Mouse (Mus musculus): Measurements from ENCODE around the gene Llgl1. TPM values are rescaled to one million over a fixed set of nuclear protein-coding genes. Genes with fewer than 3 reads are reported as not detected.

Llgl1 gene
- total RNA-seq, 2 experiments from 2014 or later = 5.6 to 6.7 TPM

DNA sequence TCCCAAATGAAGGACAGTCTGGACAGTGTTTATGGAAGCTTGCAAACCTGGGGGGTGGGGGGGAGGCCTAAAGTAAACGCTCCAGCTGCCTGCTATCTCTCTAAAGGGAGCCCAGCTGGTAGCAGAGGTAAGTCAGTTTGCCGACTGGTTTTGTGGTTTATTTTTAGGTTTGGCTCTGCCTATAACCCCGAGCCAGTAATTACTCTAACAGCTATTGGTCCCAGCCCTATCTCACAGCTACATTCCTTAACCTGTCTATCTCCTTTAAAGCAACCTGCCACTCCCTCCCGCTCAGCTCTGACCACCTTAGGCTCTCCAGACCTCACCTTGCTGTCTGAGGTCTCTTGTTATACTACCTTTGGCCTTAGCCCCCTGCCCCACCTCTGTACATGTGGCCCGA, 19.7 kb downstream of the Llgl1 start:
- ATAC-seq (replicated peaks; ENCODE audit: poor library complexity) = peak; percentile 68

DNA sequence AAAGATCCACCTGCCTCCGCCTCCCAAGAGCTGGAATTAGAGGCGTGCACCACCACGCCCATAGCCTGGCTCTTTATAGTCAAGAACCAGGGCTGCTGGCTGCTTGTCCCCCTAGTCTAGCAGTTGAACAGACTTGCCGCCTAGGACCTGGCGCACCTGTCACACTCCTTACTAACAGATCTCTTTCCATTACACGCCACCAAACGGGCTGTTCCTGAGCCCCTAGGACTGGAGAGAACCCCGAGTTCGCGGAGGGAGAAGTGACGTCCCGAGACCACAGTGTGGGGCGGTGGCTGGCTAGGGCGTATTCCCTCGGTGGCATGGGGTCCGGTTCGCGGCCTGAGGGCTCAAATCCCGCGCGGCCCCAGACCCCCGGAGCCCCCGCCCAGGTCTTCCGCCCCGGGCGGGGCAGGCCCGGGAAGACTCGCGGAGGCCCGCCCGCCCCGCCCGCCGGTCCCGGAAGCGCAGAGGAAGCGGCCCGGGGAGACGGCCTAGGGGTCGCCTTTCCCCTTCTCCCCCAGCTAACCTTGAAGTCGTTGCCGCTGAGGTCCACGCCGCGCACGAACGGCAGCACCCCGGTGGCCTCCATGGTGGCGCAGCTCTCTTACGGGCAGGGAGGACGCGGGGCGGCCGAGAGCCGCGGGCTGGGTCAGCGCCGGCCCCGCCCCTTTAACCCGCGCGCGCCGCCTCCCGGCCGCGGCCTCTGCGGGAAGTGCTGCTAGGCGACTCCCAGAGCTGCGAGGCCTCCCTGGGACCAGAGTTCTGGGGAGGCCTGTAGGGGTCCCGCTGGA, 27.3 kb downstream of the Llgl1 start, which contains the start of gene Flii:
Flii (minus strand) TSS at position 663 of the 791 bp plus-strand sequence.
- ATAC-seq (replicated peaks; ENCODE audit: poor library complexity) = peak; percentile 57

DNA sequence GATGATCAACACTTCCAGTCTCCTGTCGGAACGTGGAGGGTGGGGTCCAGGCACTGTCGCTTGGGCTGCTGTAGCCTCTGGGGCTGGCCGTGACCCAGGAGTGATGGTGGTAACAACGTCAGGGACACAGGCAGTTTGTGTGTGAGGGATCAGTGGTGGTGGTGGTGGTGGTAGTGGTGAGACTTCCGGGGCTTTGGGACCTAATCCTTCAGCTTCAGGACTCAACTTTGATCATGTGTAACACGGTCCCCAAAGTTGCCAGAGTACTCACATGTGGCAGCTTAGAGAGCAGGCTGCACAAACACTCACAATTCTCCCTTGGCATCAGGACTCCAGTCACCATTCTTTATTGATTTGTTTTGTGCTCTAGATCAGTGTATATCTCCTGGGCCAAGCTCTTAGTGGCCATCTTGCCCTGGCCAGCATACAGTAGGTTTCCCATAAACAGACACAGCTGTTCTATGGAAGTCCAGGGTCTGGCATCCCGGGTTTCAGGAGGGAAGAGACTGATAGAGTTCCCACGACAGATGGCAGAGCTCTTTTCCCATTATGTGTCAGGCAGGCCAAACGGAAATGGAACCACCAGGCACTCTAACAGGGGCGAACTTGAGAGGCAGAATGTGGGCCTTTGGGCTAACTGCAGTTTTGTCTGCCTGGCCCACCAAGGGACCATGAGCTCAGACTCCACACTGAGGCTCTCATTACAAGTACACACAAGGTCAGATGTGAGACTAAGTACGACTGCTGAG, 28.0 kb downstream of the Llgl1 start:
- ATAC-seq (replicated peaks; ENCODE audit: poor library complexity) = peak; percentile 7

DNA sequence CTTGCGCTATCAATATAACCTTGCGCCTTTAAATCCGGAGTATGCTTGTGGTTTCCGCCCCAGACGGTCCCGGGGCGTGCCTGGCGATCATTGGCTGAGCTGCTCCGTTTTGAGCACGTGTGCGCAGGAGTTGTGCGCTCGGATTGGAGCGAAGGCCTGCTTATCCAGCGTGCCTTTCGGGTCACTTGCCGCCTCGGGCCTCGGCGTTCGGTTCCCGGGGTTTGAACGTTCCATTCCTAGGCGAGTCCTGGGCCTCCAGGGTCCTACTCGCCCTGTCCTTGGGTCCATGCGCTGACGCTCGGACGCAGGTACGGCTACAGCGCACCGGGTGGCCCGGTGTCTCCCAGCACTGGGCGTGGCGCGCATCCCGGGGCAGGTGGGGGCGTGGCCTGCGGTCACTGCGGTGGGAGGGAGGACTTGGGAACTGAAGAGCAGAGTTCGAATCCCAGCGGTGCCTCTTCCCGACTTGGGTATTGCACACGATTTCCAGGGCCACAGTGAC, 28.8 kb downstream of the Llgl1 start, which contains the start of gene Mief2:
Mief2 (plus strand) TSS at position 139 of the 502 bp plus-strand sequence.
- peak; percentile 88 for ATAC-seq (replicated peaks; ENCODE audit: poor library complexity)

DNA sequence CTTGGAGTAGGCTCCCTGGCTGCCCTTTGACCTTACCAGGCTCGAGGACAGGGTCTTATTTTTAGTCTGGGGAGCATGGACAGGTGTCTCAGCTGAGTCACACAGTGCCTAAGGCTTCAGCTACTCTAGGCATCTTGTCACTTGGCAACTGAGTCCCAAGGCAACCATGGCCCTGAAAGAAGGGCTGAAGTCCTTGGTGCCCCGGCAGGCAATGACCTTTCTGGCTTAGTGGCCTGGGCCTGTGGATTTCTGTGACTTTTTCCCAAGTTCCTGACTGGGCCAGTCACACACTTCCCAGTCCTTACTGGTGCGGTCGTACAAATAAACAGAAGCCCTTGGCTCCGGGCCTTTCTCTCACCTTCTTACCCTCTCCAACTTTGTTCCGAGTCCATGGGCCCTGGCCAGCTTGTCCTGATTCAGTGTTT, 29.7 kb downstream of the Llgl1 start:
- no peak for ATAC-seq (replicated peaks; ENCODE audit: poor library complexity)

DNA sequence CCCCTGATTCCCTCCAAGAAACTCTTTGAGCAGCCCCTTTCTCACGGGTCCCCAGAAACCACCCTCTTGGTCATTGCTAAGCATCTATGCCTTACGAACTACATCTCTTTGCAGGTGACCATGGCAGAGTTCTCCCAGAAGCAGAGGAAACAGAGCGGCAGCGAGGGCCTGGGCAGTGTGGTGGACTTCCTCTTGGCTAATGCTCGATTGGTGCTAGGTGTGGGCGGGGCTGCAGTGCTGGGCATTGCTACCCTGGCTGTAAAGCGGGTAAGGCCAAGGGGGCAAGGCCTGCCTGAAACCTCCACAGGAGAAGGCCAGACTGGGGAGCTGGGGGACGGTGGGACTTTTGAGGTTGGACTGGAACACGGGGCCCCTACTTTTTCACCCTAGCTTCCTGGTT, 30.6 kb downstream of the Llgl1 start:
- ATAC-seq (replicated peaks; ENCODE audit: poor library complexity) = no peak

DNA sequence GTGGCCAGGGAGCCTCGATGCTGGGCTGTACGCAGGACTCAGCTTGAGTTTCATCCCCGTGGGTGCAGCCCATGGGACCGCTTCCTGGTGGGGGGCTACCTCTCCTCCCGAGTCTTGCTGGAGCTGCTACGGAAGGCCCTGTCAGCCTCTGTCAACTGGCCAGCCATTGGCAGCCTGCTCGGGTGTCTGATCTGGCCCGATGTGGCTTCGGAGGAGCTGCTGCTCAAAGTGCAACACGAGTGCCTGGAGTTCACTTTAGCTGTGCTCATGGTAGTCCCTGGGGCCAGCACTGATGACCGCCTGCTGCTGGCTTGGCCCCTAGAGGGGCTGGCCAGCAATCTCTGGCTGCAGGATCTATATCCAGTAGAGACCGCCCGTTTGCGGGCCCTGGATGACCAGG, 31.7 kb downstream of the Llgl1 start:
- ATAC-seq (replicated peaks; ENCODE audit: poor library complexity) = no peak

DNA sequence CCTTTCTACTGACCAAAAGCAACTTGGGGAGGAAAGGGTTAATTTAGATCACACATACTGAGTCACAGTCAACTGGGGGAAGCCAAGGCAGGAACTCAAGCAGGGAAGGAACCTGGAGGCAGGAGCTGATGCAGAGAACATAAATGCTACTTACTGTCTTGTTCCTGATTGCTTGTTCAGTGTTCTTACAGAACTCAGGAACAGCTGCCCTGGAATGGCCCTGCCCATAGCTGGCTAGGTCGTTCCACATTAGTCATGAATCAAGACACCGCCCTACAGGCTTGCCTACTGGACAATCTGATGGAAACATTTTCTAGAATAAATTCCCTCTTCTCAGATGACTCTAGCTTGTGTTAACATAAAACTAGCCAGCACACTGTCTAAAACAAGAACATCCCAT, 34.7 kb downstream of the Llgl1 start:
- ATAC-seq (replicated peaks; ENCODE audit: poor library complexity) = no peak

DNA sequence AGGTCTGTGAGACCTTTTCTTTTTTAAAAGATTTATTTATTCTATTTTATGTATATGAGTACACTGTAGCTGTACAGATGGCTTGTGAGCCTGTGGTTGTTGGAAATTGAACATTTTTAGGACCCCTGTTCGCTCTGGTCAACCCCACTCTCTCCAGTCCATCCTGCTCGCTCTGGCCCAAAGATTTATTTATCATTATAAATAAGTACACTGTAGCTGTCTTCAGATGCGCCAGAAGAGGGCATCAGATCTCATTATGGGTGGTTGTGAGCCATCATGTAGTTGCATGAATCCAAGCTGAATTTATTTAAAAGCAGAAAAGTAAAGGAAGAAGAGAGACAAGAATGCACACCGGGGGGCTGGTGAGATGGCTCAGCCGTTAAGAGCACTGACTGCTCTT, 35.7 kb downstream of the Llgl1 start:
- no peak for ATAC-seq (replicated peaks; ENCODE audit: poor library complexity)

DNA sequence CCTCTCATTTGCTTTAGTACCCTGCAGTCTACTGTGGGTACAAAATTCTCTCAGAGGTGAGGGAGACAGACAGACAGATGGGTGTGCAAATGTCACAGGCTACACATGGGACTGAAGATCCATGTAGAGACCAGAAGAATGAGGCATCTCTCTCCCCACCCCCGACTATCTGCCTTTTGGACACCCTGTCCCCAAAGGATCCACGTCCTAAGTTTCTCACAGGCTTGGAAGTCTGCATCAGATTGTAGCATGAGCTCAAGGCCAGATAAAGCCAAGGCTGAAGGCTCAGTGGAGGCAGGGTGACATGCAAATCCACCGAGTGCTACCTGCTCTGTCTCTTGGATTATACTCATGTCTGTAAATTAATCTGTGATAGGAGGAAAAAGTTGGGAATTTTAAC, 37.0 kb downstream of the Llgl1 start:
- ATAC-seq (replicated peaks; ENCODE audit: poor library complexity) = no peak

DNA sequence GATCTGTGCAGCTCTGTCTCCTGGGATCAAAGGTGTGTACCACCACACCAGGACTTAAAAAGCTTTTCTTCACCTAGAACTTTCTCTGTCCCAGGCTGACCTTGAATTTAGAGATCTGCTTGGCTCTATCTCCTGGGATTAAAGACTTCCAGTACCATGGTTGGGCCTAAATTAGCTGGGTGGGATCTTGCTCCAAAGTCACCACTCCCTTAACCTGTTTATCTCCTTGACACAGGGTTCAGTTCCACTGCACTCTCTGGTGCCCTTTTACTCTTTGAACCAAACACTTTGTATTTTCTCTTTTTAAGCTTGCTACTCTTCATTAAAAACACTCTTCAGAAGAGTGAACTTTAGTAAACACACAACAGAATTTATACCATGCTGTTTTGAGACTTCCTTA, 37.9 kb downstream of the Llgl1 start:
- ATAC-seq (replicated peaks; ENCODE audit: poor library complexity) = no peak

DNA sequence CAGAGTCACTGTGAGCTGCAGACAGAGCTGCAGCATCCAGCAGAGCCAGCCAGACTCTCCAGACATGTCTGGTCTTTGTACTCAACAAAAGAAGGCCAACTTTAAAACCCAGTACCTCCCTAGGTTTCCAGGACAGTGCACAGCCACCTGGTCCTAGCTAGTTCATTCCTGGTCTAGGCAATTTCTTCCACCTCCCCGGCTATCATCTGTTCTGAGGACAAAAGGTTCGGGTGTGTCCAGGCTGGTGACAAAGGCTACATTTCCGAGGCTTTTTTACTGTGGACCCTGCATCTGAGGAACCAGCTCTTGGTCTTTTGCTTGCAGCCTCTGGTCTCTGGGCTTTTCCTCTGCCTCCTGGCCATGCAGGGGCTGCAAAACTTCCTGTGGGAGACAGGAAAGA, 40.8 kb downstream of the Llgl1 start:
- ATAC-seq (replicated peaks; ENCODE audit: poor library complexity) = no peak

DNA sequence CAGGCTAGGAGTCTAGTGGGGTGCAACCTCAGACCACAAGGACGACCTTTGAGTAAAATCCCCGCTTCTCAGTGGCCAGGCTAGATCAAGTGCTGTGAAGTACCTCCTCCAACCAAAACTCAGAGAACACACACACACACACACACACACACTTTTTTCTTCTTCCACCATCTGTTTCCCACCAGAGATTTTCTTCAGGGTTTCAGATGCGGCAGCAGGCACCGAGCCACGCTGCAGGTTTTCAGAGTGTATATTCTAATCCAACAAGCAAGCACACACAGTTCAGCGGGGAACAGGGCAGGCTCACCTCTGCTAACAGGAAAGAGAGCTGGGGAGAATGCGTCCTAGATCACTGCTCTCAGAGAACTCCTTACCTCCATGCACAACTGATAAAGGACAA, 56.0 kb downstream of the Llgl1 start:
- ATAC-seq (replicated peaks; ENCODE audit: poor library complexity) = no peak

DNA sequence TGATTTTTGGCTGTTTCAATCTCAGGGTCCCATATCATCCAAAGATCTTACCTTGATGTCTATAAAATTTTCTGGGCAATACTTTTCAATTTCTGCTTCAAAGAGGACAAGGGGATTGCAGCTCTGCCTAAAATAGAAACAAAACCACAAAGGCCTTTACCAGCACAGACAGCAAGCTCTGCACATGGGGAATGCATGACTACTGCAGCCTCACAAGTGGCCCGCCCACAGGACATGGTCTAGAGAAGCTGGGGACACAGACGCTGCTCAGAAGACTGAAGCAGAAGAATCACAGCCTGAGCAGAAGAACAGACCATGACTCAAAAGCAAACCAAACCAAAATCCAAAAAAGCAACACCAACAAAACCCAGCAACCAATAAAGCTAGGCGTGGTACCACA, 62.2 kb downstream of the Llgl1 start:
- ATAC-seq (replicated peaks; ENCODE audit: poor library complexity) = no peak

Other genes with a start within 250 kb of the Llgl1 start
- 34.4 and 39.0 TPM in 2 replicates for gene Drg2, start 245.1 kb upstream of the Llgl1 start, total RNA-seq (2015)
- 57.7 and 58.8 TPM in 2 replicates for gene Drg2, start 245.1 kb upstream of the Llgl1 start, total RNA-seq (2017)
- 0.02 TPM in 2 replicates for gene Myo15, start 230.4 kb upstream of the Llgl1 start, total RNA-seq (2015)
- gene Myo15, start 230.4 kb upstream of the Llgl1 start, total RNA-seq (2017) = 0.07 TPM in 1 of 2 replicates, not detected in the other
- gene Alkbh5, start 163.3 kb upstream of the Llgl1 start, total RNA-seq (2015) = 29.8 and 30.5 TPM in 2 replicates
- gene Alkbh5, start 163.3 kb upstream of the Llgl1 start, total RNA-seq (2017) = 26.8 and 29.3 TPM in 2 replicates
- gene Flii, start 27.5 kb downstream of the Llgl1 start, total RNA-seq (2015) = 62.6 and 80.2 TPM in 2 replicates
- gene Flii, start 27.5 kb downstream of the Llgl1 start, total RNA-seq (2017) = 133 and 138 TPM in 2 replicates
- gene Mief2, start 28.7 kb downstream of the Llgl1 start, total RNA-seq (2015) = 2.2 and 2.4 TPM in 2 replicates
- 3.8 and 4.6 TPM in 2 replicates for gene Mief2, start 28.7 kb downstream of the Llgl1 start, total RNA-seq (2017)
- gene Top3a, start 77.6 kb downstream of the Llgl1 start, total RNA-seq (2015) = 9.8 and 13.4 TPM in 2 replicates
- gene Top3a, start 77.6 kb downstream of the Llgl1 start, total RNA-seq (2017) = 21.2 and 23.0 TPM in 2 replicates
- gene Smcr8, start 77.8 kb downstream of the Llgl1 start, total RNA-seq (2015) = 31.5 and 36.2 TPM in 2 replicates
- 12.7 and 16.3 TPM in 2 replicates for gene Smcr8, start 77.8 kb downstream of the Llgl1 start, total RNA-seq (2017)
- 36.8 and 39.8 TPM in 2 replicates for gene Shmt1, start 112.0 kb downstream of the Llgl1 start, total RNA-seq (2015)
- 106 and 129 TPM in 2 replicates for gene Shmt1, start 112.0 kb downstream of the Llgl1 start, total RNA-seq (2017)
- 14.4 and 15.3 TPM in 2 replicates for gene Dhrs7b, start 130.9 kb downstream of the Llgl1 start, total RNA-seq (2015)
- 14.2 and 19.3 TPM in 2 replicates for gene Dhrs7b, start 130.9 kb downstream of the Llgl1 start, total RNA-seq (2017)
- gene Tmem11, start 179.5 kb downstream of the Llgl1 start, total RNA-seq (2015) = 23.9 and 30.3 TPM in 2 replicates
- 66.9 and 71.3 TPM in 2 replicates for gene Tmem11, start 179.5 kb downstream of the Llgl1 start, total RNA-seq (2017)
- 2.2 and 2.3 TPM in 2 replicates for gene Natd1, start 215.0 kb downstream of the Llgl1 start, total RNA-seq (2015)
- gene Natd1, start 215.0 kb downstream of the Llgl1 start, total RNA-seq (2017) = 0.67 and 0.98 TPM in 2 replicates
- gene Map2k3, start 232.3 kb downstream of the Llgl1 start, total RNA-seq (2015) = 29.9 and 32.7 TPM in 2 replicates
- gene Map2k3, start 232.3 kb downstream of the Llgl1 start, total RNA-seq (2017) = 13.5 and 17.5 TPM in 2 replicates

Data from megakaryocyte progenitor cell, adult 5-6 weeks (primary cell).